Mouse (Mus musculus) CH12.LX (cell line): ENCODE results near the gene Snap25. TPM values are rescaled to one million over a fixed set of nuclear protein-coding genes. Genes with fewer than 3 reads are reported as not detected.

ENCODE experiments used
- DNase-seq: peaks from one replicate; pipeline ENCODE4 v3.0.0-alpha.2; 2013; ENCODE audit errors: extremely low read depth
- H3K27ac ChIP-seq: 2 replicates; pipeline ENCODE4 v1.5.1; 2012; ENCODE audit warnings: low read depth, mild to moderate bottlenecking, control low read depth, moderate library complexity; ENCODE audit not compliant: insufficient read depth
- H3K27me3 ChIP-seq: replicated peaks from 2 replicates; pipeline ENCODE3; 2012; ENCODE audit warnings: inconsistent platforms
- H3K36me3 ChIP-seq, 2 experiments: replicated peaks in 1 of 2; 2 replicates each; pipeline versions ENCODE3 to v1.6.1; 2012; ENCODE audit warnings: inconsistent platforms in 1 of 2, low read length in 1 of 2, mild to moderate bottlenecking in 1 of 2, mixed read lengths in 1 of 2, moderate library complexity in 1 of 2; ENCODE audit not compliant: control insufficient read depth in 1 of 2, insufficient read depth in 1 of 2
- H3K4me1 ChIP-seq, 2 experiments: 2 replicates each; pipeline ENCODE4 v1.6.1; 2012; ENCODE audit warnings: inconsistent platforms in 1 of 2, moderate library complexity in 1 of 2; ENCODE audit not compliant: insufficient read depth in 2 of 2, control insufficient read depth in 1 of 2
- H3K4me2 ChIP-seq: 2 replicates; pipeline ENCODE4 v1.6.1; 2012; ENCODE audit warnings: low read depth, mild to moderate bottlenecking, control low read depth; ENCODE audit not compliant: poor library complexity, insufficient read depth, severe bottlenecking
- H3K4me3 ChIP-seq, 3 experiments: fragments of 150-350 bp in 1 of 3; sonication (generic) in 1 of 3; replicated peaks in 1 of 3; 2 replicates each; pipeline versions ENCODE3 to v1.5.1; 2011 to 2012; ENCODE audit warnings: low read depth in 2 of 3, low read length in 2 of 3, mild to moderate bottlenecking in 2 of 3, moderate library complexity in 2 of 3, control low read depth in 1 of 3, improper control_type of control experiment in 1 of 3, inconsistent platforms in 1 of 3, mixed read lengths in 1 of 3; ENCODE audit not compliant: poor library complexity in 1 of 3
- H3K79me2 ChIP-seq: replicated peaks from 2 replicates; pipeline ENCODE4 v1.6.1; 2012; ENCODE audit warnings: mild to moderate bottlenecking, moderate library complexity; ENCODE audit not compliant: control insufficient read depth, poor library complexity, insufficient read depth, severe bottlenecking; ENCODE audit errors: extremely low read depth
- H3K9ac ChIP-seq: 2 replicates; pipeline ENCODE4 v1.6.1; 2012; ENCODE audit warnings: low read depth, mild to moderate bottlenecking, control low read depth, moderate library complexity; ENCODE audit not compliant: insufficient read depth
- H3K9me3 ChIP-seq: replicated peaks from 2 replicates; pipeline ENCODE3; 2012; ENCODE audit warnings: low read length, inconsistent platforms, mixed read lengths
- CHD1 ChIP-seq: IDR thresholded peaks from 2 replicates; pipeline ENCODE4 v1.6.1; 2012; ENCODE audit warnings: low read depth, low read length, improper control_type of control experiment, inconsistent platforms
- E2F4 ChIP-seq: IDR thresholded peaks from 2 replicates; pipeline ENCODE4 v1.6.1; 2011; ENCODE audit warnings: low read depth, low read length, improper control_type of control experiment; ENCODE audit not compliant: insufficient replicate concordance
- EP300 ChIP-seq: IDR thresholded peaks from 2 replicates; pipeline ENCODE4 v1.6.1; 2011; ENCODE audit warnings: low read length, improper control_type of control experiment
- ETS1 ChIP-seq: conservative IDR thresholded peaks from 2 replicates; pipeline ENCODE4 v1.6.1; 2012; ENCODE audit warnings: low read depth, mild to moderate bottlenecking, inconsistent platforms, low read length, improper control_type of control experiment, moderate library complexity
- HCFC1 ChIP-seq: IDR thresholded peaks from 2 replicates; pipeline ENCODE4 v1.6.1; 2012; ENCODE audit warnings: low read depth, mild to moderate bottlenecking, inconsistent platforms, low read length, improper control_type of control experiment
- JUN ChIP-seq: IDR thresholded peaks from 2 replicates; pipeline ENCODE4 v1.6.1; 2011; ENCODE audit warnings: low read depth, mild to moderate bottlenecking, low read length, improper control_type of control experiment, moderate library complexity; ENCODE audit not compliant: insufficient read depth
- JUND ChIP-seq: conservative IDR thresholded peaks from 2 replicates; pipeline ENCODE4 v1.6.1; 2011; ENCODE audit warnings: low read depth, low read length, improper control_type of control experiment
- MXI1 ChIP-seq: IDR thresholded peaks from 2 replicates; pipeline ENCODE4 v1.6.1; 2011; ENCODE audit warnings: mild to moderate bottlenecking, low read depth, low read length, improper control_type of control experiment
- MYC ChIP-seq: IDR thresholded peaks from 2 replicates; pipeline ENCODE4 v1.6.1; 2011; ENCODE audit warnings: low read depth, mild to moderate bottlenecking, improper control_type of control experiment, low read length
- NELFE ChIP-seq: IDR thresholded peaks from 2 replicates; pipeline ENCODE4 v1.6.1; 2011; ENCODE audit warnings: low read depth, low read length, improper control_type of control experiment
- NRF1 ChIP-seq: IDR thresholded peaks from 2 replicates; pipeline ENCODE4 v1.6.1; 2014; ENCODE audit warnings: low read depth, mild to moderate bottlenecking, inconsistent platforms, low read length, improper control_type of control experiment, moderate library complexity
- POLR2AphosphoS2 ChIP-seq: IDR thresholded peaks from 2 replicates; pipeline ENCODE4 v1.6.1; 2011; ENCODE audit warnings: low read depth, low read length, improper control_type of control experiment
- USF2 ChIP-seq: conservative IDR thresholded peaks from 2 replicates; pipeline ENCODE4 v1.6.1; 2011; ENCODE audit warnings: low read depth, low read length, improper control_type of control experiment
- ZC3H11A ChIP-seq: IDR thresholded peaks from 2 replicates; pipeline ENCODE4 v1.6.1; 2012; ENCODE audit warnings: low read depth, mild to moderate bottlenecking, inconsistent platforms, low read length, improper control_type of control experiment
- dilution Hi-C: fragments of 300-500 bp; cut with MboI; formaldehyde crosslinking; loops from 2 replicates; pipeline ENCODE4 v1.14.3; 2020; ENCODE audit warnings: low sequenced_read_pairs; ENCODE audit not compliant: extremely low pct_unique_long_range_greater_than_20kb, extremely low pct_ligation_motif_present
- in situ Hi-C: fragments of 300-500 bp; cut with MboI; formaldehyde crosslinking; loops from 3 replicates; pipeline ENCODE4 v1.14.3; 2019; ENCODE audit warnings: low sequenced_read_pairs, low pct_ligation_motif_present, low pct_unique_long_range_greater_than_20kb, mixed read lengths
- polyA plus RNA-seq: library from polyadenylated mRNA; unstranded; fragments of >175 nt; gene quantifications from 2 replicates; pipeline ENCODE4 v1.2.1, GENCODE M21; 2012; ENCODE audit warnings: low read depth; ENCODE audit not compliant: insufficient read length
- total RNA-seq, 2 experiments: library from RNA; depleted of rRNA; stranded (reverse); fragments of 300-350 nt in 1 of 2; fragments of >200 nt in 1 of 2; gene quantifications; 2 replicates each; pipeline ENCODE4 v1.2.3; 2012 to 2014

Snap25 gene
- total and polyA plus RNA-seq, 3 experiments, result 0.11 TPM; not detected in 2

- no peak for TF ChIP-seq MXI1
- in situ Hi-C loops, result no loop called here
- H3K9me3 ChIP-seq, result peaks cover 31% of the 10 kb centered on the region
- H3K79me2 ChIP-seq, result no peaks in the 10 kb centered on the region
- H3K4me1 ChIP-seq, result peaks cover 0 to 5% of the 10 kb centered on the region in 2 experiments; a peak in 1 of 4 replicates
- H3K4me3 ChIP-seq, result no peak overlapping the region
- H3K27ac ChIP-seq, result no peak overlapping the region
- DNase-seq, result no peak
- H3K27me3 ChIP-seq, result no peaks in the 10 kb centered on the region
- dilution Hi-C loops, result no loop called here
- H3K36me3 ChIP-seq, result no peaks in the 10 kb centered on the region
- no peak overlapping the region for H3K4me2 ChIP-seq
- H3K9ac ChIP-seq, result no peak overlapping the region
Observed at GRCm38 (mm10) chr2:136678321-136679161, 34.7 kb upstream of the Snap25 start.

- dilution Hi-C loops (no loop called here), in situ Hi-C loops (no loop called here)
- peaks cover 0 to 5% of the 10 kb centered on the region in 2 experiments; a peak in 1 of 4 replicates for H3K4me1 ChIP-seq
- no peak overlapping the region for H3K4me3 ChIP-seq
- no peak overlapping the region for H3K27ac ChIP-seq
- no peak overlapping the region for H3K9ac ChIP-seq
- no peak overlapping the region for H3K4me2 ChIP-seq
- peaks cover 33% of the 10 kb centered on the region for H3K9me3 ChIP-seq
- no peaks in the 10 kb centered on the region for H3K79me2 ChIP-seq
- no peak for DNase-seq
- no peak for TF ChIP-seq E2F4
- TF ChIP-seq JUN, result no peak
- TF ChIP-seq POLR2AphosphoS2, result no peak
- TF ChIP-seq HCFC1, result no peak
- no peak for TF ChIP-seq CHD1
- TF ChIP-seq NELFE, result no peak
- no peak for TF ChIP-seq EP300
- no peak for TF ChIP-seq JUND
- TF ChIP-seq NRF1, result no peak
- TF ChIP-seq ETS1, result no peak
- no peak for TF ChIP-seq USF2
- TF ChIP-seq MYC, result no peak
- no peak for TF ChIP-seq ZC3H11A
- H3K36me3 ChIP-seq, result no peaks in the 10 kb centered on the region
- no peaks in the 10 kb centered on the region for H3K27me3 ChIP-seq
Observed at GRCm38 (mm10) chr2:136679280-136680221, 33.7 kb upstream of the Snap25 start.
